Mouse (Mus musculus): ENCODE measurements at regions not wholly inside any gene's neighbourhood (a gene's known extent, or its start where the extent isn't known, plus 50 kb on each side); places are given as distances from the start of the nearest gene placed in this dataset.

DNA sequence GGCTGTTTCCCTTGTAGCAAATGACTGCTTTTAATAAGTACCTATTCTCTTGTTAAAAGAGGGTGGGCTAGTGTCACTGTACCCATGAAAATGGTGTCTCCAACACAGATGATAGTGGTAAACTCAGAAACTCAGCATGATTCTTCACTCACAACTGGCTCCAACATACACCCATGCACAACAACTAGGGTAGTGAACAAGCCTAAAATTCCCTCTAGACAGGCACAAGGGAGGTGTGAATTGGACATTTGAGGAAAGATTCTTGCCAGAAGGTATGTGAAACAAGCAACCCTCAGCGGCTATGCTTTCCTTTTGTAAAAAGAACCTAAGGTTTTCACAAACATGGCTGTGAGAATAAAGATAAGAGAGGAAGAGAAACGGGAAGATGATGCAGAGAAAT is 579.0 kb upstream of the Fam92a start:
- no peaks in the 10 kb centered on the region for H3K36me3 ChIP-seq
- ATAC-seq (ENCODE audit: low FRiP score, low read depth), result no peak
- H3K9me3 ChIP-seq, result no peaks in the 10 kb centered on the region
- no peak overlapping the region for H3K4me3 ChIP-seq
- no peak overlapping the region for H3K9ac ChIP-seq
- no peak overlapping the region for H3K4me2 ChIP-seq (replicated peaks)
- H3K4me1 ChIP-seq, result no peaks in the 10 kb centered on the region
- 76% methylated on average over 2 of the region's 2 CpGs for WGBS
- H3K27ac ChIP-seq, result no peak overlapping the region
- no peaks in the 10 kb centered on the region for H3K27me3 ChIP-seq

DNA sequence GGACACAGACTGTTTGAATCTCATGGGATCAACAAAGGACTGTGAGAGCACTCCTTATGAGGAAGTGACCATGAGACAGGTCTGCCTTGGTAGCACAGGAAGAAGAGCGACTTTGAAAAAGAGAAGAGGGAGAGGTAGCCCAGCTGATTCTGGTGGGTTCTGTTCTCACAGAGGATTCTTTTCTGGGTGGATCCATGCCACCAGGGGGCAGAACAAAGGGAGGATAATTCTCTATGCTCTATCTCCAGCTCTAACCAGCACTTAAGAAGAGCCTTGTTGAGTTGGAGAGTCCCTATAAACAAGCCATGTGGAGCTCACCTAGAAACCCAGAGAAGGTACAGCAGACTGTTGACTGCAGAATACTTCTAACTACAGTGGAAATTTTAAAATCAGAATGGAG is 578.1 kb upstream of the Fam92a start:
- WGBS, result 91% methylated on average over 1 of the region's 1 CpGs
- no peak for ATAC-seq (ENCODE audit: low FRiP score, low read depth)

DNA sequence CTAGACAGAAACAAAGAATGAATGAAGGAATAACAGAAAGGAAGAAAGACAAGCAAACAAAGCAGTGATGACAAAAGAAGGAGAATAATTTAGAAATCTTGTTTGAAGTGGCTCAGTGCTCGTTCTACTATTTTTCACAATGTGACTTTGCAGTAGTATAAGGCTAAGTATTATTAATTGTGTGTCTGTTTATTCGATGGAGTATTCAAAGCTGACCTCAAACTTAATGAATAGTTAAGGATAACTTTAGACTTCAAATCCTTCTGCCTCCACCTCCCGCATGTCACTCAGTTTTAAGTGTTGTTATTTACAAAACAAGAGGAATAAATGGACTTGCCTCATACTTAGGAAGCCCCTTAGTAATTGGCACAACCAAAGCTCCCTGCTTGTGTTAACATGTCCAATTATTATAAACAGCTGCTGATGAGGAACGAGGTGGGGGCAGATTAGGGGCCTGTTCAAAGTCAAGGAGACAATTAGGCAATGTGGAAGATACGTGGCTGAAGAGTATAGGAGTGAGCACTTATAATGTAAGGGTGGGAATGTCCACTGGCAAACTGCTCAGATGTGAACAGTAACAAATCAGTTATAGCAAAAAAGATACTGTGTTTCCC is 572.0 kb upstream of the Fam92a start:
- Histone ChIP-seq H3K9ac (no peak overlapping the region), H3K4me3 (no peak overlapping the region), H3K27ac (no peak overlapping the region), H3K9me3 (no peaks in the 10 kb centered on the region), H3K36me3 (no peaks in the 10 kb centered on the region), H3K4me2 (replicated peaks) (no peak overlapping the region), H3K27me3 (no peaks in the 10 kb centered on the region), H3K4me1 (no peaks in the 10 kb centered on the region)
- WGBS, result 51% methylated on average over 5 of the region's 5 CpGs
- no peak for ATAC-seq (ENCODE audit: low FRiP score, low read depth)

More for the DNA sequence above, 578.1 kb upstream of the Fam92a start:
- Histone ChIP-seq H3K27ac (no peak overlapping the region), H3K4me1 (no peaks in the 10 kb centered on the region), H3K9ac (no peak overlapping the region), H3K27me3 (no peaks in the 10 kb centered on the region), H3K36me3 (no peaks in the 10 kb centered on the region), H3K4me3 (no peak overlapping the region), H3K9me3 (no peaks in the 10 kb centered on the region), H3K4me2 (replicated peaks) (no peak overlapping the region)

DNA sequence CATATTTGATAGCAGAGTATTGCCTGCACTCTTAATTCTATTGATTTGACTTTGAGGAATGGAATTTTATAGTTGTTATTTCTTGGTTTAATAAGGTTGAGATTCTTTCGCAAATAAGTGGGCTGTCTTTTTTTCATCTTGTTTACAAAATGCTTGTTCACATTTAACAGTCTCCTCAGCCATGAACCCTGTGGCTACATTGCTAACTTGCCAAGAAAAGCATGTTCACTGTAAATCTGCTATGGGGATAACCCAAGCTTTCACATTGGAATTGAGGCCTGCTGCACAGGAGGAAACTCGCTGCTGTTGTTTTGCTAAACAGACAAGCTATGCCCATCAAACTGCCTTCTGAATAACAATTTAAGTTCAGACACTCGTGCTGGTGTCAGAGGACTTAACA is 564.6 kb upstream of the Fam92a start:
- no peaks in the 10 kb centered on the region for H3K27me3 ChIP-seq
- no peak for ATAC-seq (ENCODE audit: low FRiP score, low read depth)
- H3K27ac ChIP-seq, result no peak overlapping the region
- H3K9me3 ChIP-seq, result no peaks in the 10 kb centered on the region
- no peak overlapping the region for H3K4me3 ChIP-seq
- no peaks in the 10 kb centered on the region for H3K4me1 ChIP-seq
- H3K4me2 ChIP-seq (replicated peaks), result no peak overlapping the region
- WGBS, result 76% methylated on average over 3 of the region's 3 CpGs
- no peaks in the 10 kb centered on the region for H3K36me3 ChIP-seq
- no peak overlapping the region for H3K9ac ChIP-seq

DNA sequence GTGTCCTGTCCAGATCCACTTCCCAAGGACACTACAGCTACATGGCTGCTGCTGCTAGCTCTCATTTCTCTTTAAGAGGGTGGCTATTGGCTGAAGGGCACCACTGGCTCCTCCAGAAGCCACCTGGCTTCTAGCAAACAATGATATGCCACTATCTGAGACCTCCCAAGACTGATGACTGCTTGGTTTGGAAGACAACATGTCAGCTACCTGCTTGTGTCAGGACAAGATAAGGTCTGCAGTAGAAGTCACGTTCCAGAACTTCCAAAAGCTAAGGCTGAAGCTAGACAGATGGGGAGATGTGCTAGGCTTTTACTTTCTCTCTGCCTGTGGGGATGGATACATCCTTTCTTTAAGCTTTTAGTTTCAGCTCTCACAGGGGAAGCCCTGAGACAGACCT is 528.4 kb upstream of the Fam92a start:
- Histone ChIP-seq H3K36me3 (no peaks in the 10 kb centered on the region), H3K27me3 (no peaks in the 10 kb centered on the region), H3K4me1 (no peaks in the 10 kb centered on the region), H3K27ac (no peak overlapping the region), H3K4me2 (replicated peaks) (no peak overlapping the region), H3K4me3 (no peak overlapping the region), H3K9ac (no peak overlapping the region), H3K9me3 (no peaks in the 10 kb centered on the region)
- 86% methylated on average over 1 of the region's 1 CpGs for WGBS
- ATAC-seq (ENCODE audit: low FRiP score, low read depth), result no peak

DNA sequence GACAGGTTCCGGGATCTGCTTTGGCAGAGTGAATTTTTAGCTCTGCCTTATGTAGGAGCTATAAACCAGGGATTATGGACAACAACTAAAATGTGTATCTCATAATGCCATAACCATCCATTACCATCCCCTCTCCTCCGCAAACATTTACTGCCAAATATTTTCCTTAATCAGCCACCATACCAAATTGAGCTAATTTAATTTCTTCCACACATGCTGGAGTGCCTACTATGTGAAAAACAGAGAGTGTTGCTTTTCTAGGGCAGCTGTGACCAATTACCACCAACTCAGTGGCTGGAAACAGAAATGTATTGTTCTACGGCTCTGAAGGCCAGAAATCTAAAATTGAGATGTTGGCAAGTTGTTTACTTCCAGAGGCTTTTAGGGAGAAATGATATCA is 506.0 kb upstream of the Fam92a start:
- Histone ChIP-seq H3K9me3 (no peaks in the 10 kb centered on the region), H3K36me3 (no peaks in the 10 kb centered on the region), H3K9ac (no peak overlapping the region), H3K27me3 (no peaks in the 10 kb centered on the region), H3K27ac (no peak overlapping the region), H3K4me1 (peaks cover 4% of the 10 kb centered on the region; the same call in 1 of the 2 replicates), H3K4me2 (replicated peaks) (no peak overlapping the region), H3K4me3 (no peak overlapping the region)
- ATAC-seq (ENCODE audit: low FRiP score, low read depth), result no peak
- 43% methylated on average over 3 of the region's 3 CpGs for WGBS

DNA sequence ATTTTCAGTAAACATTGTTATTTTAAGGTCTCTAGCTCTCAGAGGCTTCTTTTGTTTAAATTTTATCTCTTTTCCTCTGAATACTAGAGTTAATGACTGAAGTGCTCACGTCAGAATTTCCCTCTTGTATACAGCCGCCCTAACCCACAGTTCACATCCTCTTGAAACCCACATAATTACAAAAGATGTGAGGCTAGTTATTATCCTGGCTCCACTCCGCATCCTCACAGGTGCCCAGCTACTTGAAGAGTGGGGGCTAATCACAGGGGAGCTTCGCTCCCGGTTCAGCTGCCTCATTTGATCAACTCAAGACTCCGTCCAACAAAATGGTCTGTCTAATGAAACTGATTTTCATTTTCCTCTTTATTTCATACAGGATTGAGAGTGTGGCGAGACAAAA is 499.6 kb upstream of the Fam92a start:
- Histone ChIP-seq H3K27me3 (no peaks in the 10 kb centered on the region), H3K9ac (no peak overlapping the region), H3K4me2 (replicated peaks) (no peak overlapping the region), H3K9me3 (no peaks in the 10 kb centered on the region), H3K27ac (no peak overlapping the region), H3K4me3 (no peak overlapping the region), H3K36me3 (no peaks in the 10 kb centered on the region), H3K4me1 (no peaks in the 10 kb centered on the region)
- no peak for ATAC-seq (ENCODE audit: low FRiP score, low read depth)
- WGBS, result 72% methylated on average over 7 of the region's 7 CpGs

DNA sequence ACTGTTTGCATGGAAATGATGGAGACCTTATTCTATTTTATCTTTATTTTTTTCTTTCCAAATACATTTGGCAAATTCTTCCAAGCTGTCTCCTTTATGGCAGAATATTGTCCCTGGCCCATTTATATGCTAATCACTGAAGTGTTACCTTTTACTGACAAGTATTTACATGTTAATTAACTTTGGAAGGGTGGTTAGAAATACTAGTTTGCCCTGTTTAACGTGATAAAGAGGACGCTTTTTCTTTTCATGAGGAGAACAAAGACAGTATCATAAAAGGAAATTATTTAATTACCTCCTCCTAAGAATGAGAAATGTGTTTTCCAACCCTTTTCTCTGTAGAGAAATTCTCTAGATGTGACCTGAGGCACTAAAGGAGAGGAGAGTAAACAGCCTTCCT is 491.4 kb upstream of the Fam92a start:
- Histone ChIP-seq H3K9me3 (no peaks in the 10 kb centered on the region), H3K4me1 (no peaks in the 10 kb centered on the region), H3K27ac (no peak overlapping the region), H3K9ac (no peak overlapping the region), H3K36me3 (no peaks in the 10 kb centered on the region), H3K27me3 (no peaks in the 10 kb centered on the region), H3K4me3 (no peak overlapping the region), H3K4me2 (replicated peaks) (no peak overlapping the region)
- ATAC-seq (ENCODE audit: low FRiP score, low read depth), result no peak
- 23% methylated on average over 2 of the region's 2 CpGs for WGBS

DNA sequence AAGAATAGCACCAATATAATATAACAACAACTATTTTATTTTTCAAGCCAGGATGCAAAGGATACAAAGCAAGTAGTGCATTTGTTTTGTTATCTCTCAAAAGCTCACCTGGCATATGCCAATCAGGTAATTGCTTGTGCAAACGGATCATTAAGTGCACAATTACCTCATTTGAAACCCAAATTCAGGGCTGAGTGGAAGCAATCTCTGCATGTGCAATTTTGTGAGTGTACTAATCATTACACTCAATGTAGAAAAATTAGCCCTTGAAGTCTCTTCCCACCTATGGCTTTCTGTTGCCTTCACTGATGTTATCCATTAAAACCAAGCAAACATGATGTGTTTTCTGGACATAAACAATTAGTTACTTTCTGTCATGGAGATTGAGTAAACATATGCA is 490.9 kb upstream of the Fam92a start:
- ATAC-seq (ENCODE audit: low FRiP score, low read depth), result no peak
- no peak overlapping the region for H3K27ac ChIP-seq
- H3K9me3 ChIP-seq, result no peaks in the 10 kb centered on the region
- H3K27me3 ChIP-seq, result no peaks in the 10 kb centered on the region
- no peak overlapping the region for H3K9ac ChIP-seq
- 52% methylated on average over 1 of the region's 1 CpGs for WGBS
- H3K36me3 ChIP-seq, result no peaks in the 10 kb centered on the region
- no peak overlapping the region for H3K4me3 ChIP-seq
- no peak overlapping the region for H3K4me2 ChIP-seq (replicated peaks)
- no peaks in the 10 kb centered on the region for H3K4me1 ChIP-seq

DNA sequence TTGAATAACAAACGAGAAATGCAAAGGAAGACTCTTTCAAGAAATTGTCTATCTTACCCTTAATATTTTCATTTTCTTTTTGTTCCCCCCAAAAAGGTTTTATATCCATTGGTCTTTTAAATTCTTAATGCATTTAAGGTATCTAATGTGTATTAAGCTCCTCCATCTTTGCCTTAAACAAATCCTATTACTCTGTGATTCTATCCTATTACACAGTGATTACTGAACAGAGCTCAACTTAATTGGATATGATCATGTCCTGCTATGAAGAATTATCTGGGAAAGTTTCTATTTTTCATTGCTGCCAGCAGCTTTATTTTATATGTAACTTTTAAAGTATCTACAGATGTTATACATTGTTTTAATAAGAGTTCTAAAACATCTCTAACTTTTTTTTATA is 487.3 kb upstream of the Fam92a start:
- Histone ChIP-seq H3K27ac (no peak overlapping the region), H3K4me1 (peaks cover 9% of the 10 kb centered on the region), H3K4me2 (replicated peaks) (no peak overlapping the region), H3K9me3 (no peaks in the 10 kb centered on the region), H3K27me3 (no peaks in the 10 kb centered on the region), H3K4me3 (no peak overlapping the region), H3K9ac (no peak overlapping the region), H3K36me3 (no peaks in the 10 kb centered on the region)
- no peak for ATAC-seq (ENCODE audit: low FRiP score, low read depth)
- WGBS, result 74% methylated on average over 1 of the region's 1 CpGs

DNA sequence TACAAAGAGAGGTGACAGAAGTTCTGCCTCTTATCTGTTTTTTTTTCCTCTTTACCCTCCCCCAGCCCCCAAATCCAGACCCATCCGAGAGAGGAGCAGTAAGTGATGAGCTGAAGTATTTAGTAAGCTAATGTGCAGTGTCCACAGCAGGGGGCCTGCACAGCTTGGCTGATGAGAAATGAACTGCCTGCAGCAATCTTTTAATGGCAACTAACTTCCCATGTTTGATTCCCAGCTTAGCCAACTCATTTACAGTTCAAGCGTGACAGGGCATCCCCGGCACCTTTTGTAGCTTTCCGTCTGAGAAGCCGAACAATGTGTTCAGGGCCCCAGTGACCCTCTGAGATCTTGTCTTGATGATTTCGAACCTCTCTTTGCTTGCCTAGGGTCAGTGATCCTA is 486.8 kb upstream of the Fam92a start:
- H3K9ac ChIP-seq, result no peak overlapping the region
- no peaks in the 10 kb centered on the region for H3K36me3 ChIP-seq
- H3K9me3 ChIP-seq, result no peaks in the 10 kb centered on the region
- no peaks in the 10 kb centered on the region for H3K27me3 ChIP-seq
- H3K4me1 ChIP-seq, result peaks cover 9% of the 10 kb centered on the region
- no peak overlapping the region for H3K4me2 ChIP-seq (replicated peaks)
- H3K4me3 ChIP-seq, result no peak overlapping the region
- ATAC-seq (ENCODE audit: low FRiP score, low read depth), result no peak
- 39% methylated on average over 6 of the region's 6 CpGs for WGBS
- no peak overlapping the region for H3K27ac ChIP-seq

DNA sequence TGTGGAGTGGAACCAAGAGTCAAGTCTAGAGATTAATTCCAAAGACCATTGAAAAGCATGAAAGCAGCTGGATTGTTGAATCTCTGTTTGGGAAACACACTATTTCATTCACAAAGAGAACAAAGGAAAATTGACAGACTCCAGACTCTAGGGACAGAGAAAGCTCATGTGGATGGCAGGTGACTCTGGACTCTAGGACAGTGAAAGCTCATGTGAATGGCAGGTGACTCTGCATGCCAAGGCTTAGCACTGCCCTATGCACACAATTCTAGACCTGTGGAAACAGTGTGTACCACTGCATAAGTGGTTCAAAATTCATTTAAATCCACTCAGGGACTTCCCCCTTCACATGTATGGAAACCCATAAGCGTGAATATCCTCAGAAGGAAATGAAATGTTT is 486.0 kb upstream of the Fam92a start:
- H3K27me3 ChIP-seq, result no peaks in the 10 kb centered on the region
- H3K27ac ChIP-seq, result no peak overlapping the region
- H3K4me1 ChIP-seq, result peaks cover 9% of the 10 kb centered on the region
- no peak overlapping the region for H3K4me3 ChIP-seq
- no peak for ATAC-seq (ENCODE audit: low FRiP score, low read depth)
- no peak overlapping the region for H3K4me2 ChIP-seq (replicated peaks)
- H3K9me3 ChIP-seq, result no peaks in the 10 kb centered on the region
- no peak overlapping the region for H3K9ac ChIP-seq
- WGBS, result 88% methylated on average over 1 of the region's 1 CpGs
- H3K36me3 ChIP-seq, result no peaks in the 10 kb centered on the region

DNA sequence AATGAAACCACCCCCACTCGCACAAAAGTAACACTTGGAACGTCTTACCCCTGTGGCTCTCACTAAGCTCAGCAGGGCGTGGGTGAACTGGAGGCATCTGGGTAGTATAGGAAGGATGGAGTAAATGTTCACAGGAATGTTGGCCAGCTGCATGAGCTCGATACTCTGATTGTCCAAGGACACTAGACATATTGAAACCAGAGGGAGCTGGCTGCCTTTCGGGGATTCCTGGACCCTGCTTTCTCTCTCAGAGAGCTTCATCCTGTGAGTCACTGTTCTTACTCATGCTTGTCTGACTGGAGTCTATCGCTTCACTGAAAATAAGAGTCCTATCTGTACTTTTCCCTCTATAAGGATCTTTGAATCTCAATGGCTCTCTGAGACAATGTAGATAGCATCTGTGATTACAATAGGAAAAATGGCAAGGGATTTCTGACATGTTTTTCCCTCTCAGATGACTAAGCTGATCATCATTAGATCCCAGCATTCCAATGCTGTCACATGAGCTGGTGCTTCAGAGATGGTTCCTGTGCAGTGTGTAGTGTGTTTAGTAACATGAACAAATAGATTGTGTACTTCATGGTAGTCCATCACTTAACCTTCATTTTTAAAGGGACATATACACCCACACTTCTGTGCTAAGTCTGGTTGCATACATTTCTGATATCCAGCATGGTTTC is 485.2 kb upstream of the Fam92a start:
- Histone ChIP-seq H3K27ac (no peak overlapping the region), H3K9ac (no peak overlapping the region), H3K36me3 (no peaks in the 10 kb centered on the region), H3K4me3 (no peak overlapping the region), H3K9me3 (no peaks in the 10 kb centered on the region), H3K4me1 (peaks cover 9% of the 10 kb centered on the region), H3K4me2 (replicated peaks) (no peak overlapping the region), H3K27me3 (no peaks in the 10 kb centered on the region)
- whole genome bisulfite sequencing, result 66% methylated on average over 6 of the region's 6 CpGs
- no peak for ATAC-seq (ENCODE audit: low FRiP score, low read depth)
